Mouse (Mus musculus) adrenal gland, postnatal 4 days (tissue): ENCODE results near the gene Trim28. TPM values are rescaled to one million over a fixed set of nuclear protein-coding genes. Genes with fewer than 3 reads are reported as not detected.
A peak's percentile ranks its signal among the peaks of the same experiment; 100 is the strongest.

Experiments used
- DNase-seq, 2 experiments: peaks; one replicate each; pipeline ENCODE4 v3.0.0; 2021 to 2022; ENCODE audit warnings: low spot score in 2 of 2, mixed read lengths in 2 of 2
- long read RNA-seq, 2 experiments: library from polyadenylated mRNA; stranded (forward); transcript quantifications; one replicate each; pipeline ENCODE4 v2.0.0; 2021
- total RNA-seq, 2 experiments: library from RNA; stranded (reverse); gene quantifications; 2 replicates each; pipeline ENCODE4 v1.2.3; 2021

Trim28 gene
- total RNA-seq: 100 to 1,000 TPM; 392 to 400 TPM
- long read RNA-seq, experiment 1, transcript Trim28-201 (17 exons, 3,245 nt): major isoform, 216 of 272 reads
- long read RNA-seq, experiment 1, partial matches to known transcripts: 23 of 272 reads
- long read RNA-seq, experiment 1, other reads (novel, unspliced or antisense): 31 of 272 reads
- long read RNA-seq, experiment 2, transcript Trim28-201 (17 exons, 3,245 nt): major isoform, 542 of 660 reads
- long read RNA-seq, experiment 2, partial matches to known transcripts: 64 of 660 reads
- long read RNA-seq, experiment 2, other reads (novel, unspliced or antisense): 53 of 660 reads

DNA sequence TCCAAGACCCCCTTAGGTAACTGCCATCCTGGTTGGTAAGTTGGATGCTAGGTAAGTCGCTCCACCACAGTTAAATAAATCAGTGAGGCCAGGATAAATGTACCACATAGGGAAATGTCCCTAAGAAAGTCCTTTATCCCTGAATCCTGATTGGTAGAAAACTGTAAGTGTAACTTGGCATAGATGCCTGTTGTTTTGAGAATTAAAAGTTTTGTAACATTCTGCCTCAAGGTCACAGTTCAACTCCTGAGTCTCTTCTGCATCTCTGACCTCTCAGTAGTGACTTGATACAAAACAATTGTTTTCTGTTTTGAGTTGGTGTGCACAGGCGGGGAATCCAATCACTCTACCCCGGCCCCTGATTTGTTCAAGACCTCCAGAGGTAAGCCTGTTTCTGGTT is at the start of gene Trim28:
Gene Trim28, plus strand, starts transcription at position 264 of the 400 bp plus-strand sequence.
- DNase-seq: no peak

DNA sequence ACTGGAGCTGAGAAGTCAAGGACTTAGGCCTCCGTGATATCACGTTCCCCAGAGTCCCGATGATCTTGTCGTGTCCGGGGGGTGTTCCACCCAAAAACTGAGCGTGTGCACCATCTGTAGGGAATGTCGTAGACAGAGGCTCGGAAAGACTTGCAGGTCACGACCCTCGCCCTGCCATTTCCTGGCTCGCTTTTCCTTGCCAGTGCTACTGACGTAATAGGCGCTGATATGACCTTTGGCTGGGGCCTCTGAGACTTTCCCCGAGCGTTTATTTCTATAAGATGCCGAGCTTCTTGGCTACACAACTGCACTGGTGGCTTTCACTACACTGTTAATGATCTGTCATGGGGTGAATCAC is 49.1 kb upstream of the Trim28 start:
- no peak for DNase-seq

DNA sequence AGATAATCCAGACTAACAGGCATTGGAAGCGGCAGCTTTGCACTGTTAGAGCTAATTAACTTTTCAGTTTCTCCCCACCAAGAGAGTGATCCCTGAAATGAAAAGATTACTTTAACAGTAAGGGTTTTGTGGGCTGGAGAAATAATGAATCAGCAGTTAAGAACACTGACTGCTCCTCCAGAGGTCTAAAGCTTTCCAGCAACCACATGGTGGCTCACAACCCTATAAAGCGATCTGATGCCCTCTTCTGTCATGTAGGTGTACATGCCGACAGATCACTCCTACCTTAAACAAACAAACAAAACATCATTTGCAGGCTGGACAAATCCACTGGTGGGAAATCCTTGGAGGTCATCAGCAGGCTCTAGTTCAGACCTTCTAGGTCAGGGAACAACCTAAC is 44.0 kb upstream of the Trim28 start:
- DNase-seq: no peak

DNA sequence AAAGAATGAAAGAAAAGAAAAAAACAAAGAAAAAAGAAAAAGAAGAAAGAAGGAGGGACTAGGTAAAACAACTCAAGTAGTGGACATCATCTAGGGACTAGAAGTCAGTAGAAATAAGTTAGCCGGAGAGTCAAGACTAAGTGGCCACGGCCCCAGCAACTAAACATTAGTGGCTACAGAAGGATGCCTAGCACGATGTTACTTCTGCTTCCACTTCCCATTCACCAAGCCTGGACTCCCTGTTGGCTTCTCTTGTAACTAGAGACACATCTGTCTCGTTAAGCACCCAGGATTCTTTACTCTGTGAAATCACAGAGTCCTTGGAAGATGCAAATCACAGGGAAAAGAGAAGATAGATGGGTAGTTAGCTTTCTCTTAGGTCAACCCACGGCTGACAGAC is 41.4 kb upstream of the Trim28 start:
- no peak for DNase-seq

DNA sequence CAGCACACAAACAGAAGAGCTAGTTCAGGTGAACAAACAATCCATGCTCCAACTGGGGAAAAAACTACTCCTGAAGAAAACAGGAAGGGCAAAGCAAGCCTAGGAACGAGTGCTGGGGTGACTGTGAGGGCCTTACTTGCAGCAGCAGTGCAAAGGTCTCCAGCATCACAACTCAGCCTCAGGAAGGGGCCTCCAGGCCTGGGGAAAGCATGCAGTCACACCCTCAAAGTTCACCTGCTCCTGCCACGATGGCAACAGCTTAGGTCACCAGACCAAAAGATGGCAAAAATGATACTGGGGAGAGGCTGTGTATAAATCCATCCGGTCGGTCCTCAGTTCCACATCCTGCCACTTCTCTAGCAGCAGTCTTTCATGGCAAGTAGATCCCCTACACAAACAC is 40.0 kb upstream of the Trim28 start:
- no peak for DNase-seq

DNA sequence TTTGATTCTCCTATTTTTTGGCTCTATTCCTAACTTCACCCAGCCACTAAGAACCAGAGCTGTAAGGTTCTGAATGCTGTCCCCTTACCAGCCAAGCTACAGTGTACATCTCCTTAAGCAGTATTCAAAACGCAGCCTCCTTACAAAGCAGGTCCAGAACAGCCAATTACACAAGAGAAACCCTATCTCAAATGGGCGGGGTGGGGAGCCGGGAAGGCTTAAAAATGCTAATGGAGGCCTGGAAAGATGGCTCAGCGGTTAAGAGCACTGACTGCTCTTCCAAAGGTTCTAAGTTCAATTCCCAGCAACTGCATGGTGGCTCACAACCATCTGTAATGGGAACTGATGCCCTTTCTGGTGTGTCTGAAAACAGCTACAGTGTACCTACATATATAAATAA is 39.2 kb upstream of the Trim28 start:
- DNase-seq: no peak

DNA sequence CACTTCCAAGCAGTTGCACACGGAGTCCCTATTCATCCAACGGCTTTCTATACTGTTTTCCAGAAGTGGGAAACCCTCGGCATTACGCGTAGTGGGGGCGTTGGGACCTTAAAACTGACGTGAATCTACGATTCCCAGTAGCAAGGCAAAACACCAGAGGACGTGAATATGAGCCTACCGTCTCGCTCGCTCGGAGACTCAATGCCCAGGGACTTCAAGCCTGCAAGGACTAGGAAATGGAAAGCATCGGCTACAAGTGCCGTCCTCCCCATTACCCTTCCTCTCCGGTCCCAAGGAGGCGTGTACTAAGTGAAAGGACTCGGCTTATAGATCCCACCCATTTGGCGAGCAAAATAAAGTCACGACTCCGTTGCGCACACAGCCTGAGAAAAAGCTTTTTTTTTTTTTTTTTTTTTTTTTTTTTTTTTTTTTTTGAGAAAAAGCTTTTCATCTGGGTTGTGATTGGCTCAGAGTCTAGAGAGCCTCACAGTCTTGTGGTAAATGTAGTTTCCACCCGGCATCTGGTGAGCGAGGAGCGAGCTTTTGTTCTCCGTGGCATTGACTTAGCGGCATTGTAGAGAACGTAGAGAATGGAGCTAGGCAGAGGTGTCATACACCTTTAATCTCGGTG is 37.3 kb upstream of the Trim28 start:
- DNase-seq: no peak

DNA sequence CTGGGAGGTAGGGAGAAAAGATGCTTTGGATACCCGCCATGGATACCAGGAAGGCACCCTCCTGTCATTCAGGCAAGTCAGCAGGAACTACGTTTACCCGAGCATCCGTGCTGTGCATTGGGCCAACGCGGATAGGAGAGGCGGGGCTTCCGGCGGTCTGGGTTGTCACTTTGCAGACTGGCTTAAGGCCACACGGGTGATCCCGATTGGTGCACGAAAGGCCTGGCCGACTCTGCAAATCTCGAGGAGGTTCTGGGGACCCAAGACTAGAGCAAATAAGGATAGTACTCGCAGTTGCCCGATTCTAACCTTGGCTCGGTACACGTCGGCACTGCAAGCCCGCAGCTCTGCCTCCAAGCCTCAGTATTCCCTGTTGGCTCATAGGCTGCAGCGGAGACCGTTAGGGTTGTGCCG is 33.2 kb upstream of the Trim28 start, which contains the start of gene Zfp324:
Gene Zfp324, plus strand, starts transcription at position 161 of the 414 bp plus-strand sequence.
- DNase-seq: peak; percentile 57 to 84

DNA sequence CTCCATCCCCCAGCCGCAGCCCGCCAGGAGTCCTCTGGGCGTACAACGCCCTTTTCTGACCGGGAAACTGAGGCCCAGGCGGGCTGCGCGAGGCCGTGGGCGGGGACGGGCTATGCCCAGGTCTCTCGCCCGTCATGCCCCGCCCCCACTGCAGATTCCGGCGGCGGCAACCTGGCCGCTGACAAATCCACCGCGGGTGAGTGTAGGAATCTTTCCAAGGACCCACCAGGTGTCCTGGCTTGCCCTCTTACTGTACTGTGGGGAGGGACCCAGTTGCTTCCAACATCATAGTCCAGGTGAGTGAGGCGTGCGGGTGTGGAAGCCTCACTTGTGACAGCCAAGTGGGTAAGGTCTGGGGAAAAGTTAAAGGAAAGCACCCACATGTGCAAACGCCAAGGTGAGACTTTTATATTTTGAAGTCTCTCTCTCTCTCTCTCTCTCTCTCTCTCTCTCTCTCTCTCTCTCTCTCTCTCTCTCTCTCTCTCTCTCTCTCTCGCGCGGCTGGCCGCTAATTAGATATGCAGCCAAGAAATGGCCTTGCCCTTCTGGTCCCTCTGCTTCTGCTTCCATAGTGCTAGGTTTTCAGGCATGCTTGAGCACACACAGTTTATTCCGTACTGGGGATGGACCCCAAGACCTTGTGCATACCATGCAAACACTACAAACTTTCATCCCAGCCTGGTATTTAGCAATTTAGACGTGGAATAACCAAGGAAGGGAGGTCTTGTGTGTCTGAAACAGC is 32.6 kb upstream of the Trim28 start:
- no peak for DNase-seq

DNA sequence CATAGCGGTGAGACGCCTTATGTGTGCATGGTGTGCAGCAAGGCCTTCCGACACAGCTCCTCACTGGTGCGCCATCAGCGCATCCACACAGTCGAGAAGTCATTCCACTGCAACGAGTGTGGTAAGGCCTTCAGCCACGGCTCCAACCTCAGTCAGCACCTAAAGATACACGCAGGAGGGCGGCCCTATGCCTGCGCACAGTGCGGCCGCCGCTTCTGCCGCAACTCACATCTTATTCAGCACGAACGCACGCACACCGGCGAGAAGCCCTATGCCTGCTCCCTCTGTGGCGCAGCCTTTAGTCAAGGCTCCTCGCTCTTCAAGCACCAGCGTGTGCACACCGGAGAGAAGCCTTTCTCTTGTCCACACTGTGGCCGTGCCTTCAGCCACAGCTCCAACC is 28.0 kb upstream of the Trim28 start:
- DNase-seq: no peak

DNA sequence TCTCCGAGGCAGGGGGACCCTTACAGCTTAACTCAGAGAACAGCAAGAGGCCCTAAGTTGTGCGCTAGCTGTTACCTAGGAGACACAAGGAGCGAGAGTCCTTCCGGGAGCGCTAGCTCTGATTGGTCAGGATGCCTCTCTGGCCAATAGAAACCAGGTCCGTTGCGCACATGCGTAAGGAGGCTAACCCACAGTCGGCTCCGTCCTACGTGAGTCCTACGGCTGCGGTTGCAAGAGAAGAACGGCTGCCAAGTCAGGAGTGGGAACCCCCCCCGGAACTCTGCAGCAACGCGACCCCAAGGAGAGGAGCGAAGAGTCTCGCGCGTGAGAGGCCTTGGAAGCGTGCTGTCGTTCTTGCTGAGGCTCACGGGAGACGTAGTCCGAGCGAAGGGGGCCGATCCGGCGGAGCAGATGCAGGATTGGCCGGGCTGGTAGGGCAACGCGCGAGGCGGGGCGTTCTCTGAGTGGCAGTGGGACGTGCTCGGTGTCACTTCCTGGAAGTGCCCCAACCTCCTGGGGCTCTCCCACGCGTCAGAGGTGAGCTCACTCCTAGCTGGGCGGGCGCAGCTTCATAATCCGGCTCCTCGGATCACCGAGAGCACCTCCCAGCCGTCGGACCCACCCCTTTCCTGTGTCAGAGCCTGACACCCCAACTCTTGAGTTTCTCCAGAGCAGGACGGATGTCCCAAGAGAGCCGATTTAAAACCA is 21.1 kb upstream of the Trim28 start, which contains the start of gene Zfp446:
Gene Zfp446, plus strand, starts transcription at position 167 of the 708 bp plus-strand sequence.
- peak; percentile 84 to 96 for DNase-seq

DNA sequence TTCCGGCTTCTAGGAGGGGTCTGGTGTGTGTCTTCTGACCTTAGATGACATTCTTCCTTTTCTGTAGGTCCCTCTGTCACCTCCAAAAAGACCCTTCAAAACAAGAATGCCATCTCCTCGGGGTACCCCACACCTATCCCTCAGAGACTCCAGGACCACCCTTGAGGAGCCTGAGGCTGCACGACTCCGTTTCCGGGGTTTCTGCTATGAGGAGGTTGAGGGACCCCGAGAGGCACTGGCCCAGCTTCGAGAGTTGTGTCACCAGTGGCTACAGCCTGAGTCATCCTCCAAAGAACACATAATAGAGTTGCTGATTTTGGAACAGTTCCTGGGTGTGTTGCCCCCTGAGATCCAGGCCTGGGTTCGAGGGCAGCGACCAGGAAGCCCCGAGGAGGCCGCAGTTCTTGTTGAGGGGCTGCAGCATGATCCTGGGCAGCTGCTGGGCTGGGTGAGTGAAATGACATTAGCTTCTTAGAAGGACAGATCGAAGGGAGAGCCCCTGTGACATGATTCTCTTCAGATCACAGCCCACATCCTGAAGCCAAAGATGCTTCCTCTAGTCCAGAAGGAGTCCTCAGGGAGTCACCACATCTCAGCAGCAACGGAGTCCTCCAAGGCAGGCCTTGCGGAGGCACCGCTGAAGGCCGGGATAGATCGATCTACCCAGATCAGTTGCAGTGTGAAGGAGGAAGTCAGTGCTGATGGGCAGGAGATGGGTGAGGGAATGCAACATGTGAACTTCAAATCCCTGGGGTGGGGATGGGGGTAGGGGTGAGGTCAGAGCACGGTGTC is 19.8 kb upstream of the Trim28 start:
- no peak for DNase-seq

DNA sequence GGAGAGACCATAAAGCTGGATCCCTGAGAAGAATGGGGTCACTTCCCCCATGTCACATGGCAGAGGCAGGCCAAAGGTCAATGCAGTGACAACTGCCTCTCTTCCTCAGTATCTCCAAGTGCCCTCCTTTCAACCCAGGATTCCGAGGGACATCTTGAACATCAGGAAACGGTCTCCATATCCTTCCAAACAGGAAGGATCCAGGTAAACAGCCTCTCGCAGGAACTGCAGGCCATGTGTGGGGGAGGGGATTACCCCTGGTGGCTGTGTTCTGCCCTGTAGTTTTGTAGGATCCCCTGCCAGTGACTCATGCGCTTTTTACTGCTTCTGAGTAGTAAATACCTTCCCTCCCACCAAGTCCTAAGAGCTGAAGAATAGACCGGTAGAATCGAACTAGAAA is 19.1 kb upstream of the Trim28 start:
- no peak for DNase-seq

DNA sequence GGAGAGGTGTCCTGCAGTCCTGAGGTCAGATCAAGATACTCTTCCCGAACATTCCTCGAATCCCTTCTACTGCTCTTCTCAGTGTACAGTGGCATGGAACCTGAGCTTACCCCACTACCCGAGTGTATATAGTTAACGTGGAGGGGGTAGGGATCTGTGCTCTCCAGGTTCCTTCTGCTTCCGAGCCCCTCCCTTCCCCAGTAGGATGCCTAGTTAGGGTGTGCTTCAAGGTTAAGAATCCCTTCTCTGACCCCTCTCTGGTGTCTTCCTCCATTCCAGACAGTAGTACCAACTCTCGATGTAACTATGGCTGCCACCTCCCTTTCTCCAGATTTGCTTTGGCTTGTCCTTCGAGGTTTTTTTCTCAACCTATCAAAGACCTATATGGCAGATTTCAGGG is 18.6 kb upstream of the Trim28 start:
- DNase-seq: no peak

DNA sequence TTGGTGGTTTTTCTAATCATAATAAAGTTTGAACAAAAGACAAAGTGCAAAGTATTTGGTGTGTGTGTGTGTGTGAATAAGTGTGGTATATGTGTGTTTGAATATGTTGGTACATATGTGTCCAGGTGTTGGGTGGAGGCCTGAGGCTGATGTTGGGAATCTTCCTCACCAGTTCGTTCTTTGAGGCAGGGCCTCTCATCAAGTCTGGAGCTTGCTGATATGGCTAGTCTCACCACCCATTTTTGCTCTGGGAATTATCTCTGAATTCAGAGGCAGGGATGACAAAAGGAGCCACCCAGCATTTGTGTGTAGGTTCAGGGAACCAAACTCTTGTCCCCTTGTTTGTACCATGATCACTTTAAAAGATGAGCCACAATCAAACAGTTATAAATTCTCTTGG is 13.2 kb upstream of the Trim28 start:
- no peak for DNase-seq

DNA sequence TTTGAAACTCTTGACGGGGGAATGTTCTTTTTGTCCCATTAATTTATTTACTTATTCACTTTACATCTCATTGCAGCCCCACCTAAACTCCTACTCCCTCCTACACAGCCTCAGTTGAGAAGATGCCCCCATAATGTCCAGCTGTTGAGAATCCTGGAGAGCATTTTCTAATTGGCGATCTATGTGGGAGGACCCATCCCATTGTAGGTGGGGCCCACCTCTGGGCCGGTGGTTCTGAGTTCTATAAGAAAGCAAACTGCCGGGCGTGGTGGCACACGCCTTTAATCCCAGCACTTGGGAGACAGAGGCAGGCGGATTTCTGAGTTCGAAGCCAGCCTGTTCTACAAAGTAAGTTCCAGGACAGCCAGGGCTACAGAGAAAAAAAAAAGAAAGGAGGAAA is 12.0 kb upstream of the Trim28 start:
- DNase-seq: no peak

DNA sequence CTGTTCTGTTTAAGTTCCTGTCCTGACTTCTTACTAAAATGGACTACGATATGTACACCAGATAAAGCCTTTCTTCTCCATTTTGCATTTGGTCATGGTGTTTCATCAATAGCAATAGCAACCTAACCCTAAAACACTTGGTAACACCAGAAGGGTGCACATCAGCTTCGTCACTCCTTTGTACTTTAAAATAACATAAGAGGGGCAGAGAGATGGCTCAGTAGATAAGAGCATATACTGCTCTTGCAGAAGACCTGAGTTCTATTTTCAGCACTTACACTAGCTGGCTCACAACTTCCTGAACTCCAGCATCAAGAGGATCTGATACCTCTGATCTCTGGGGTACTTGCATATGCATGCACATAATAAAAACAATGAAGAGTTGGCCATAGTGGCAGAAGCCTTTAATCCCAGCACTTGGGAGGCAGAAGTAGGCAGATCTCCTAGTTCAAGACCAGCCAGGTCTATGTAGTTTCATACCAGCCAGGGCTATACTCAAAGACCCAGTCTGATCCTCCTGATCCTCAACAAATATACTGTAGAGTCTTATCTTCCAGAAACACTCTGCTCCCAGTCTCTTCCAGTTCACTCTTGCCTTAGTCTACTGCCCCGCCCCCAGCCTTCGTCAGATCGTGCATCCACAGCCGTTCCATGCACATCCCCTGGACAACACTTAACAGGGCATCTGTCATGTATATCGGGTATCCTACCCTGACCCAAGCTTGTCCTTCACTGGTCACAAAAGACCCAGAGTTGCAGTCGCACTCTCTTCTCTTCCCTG is 11.3 kb upstream of the Trim28 start:
- DNase-seq: no peak

DNA sequence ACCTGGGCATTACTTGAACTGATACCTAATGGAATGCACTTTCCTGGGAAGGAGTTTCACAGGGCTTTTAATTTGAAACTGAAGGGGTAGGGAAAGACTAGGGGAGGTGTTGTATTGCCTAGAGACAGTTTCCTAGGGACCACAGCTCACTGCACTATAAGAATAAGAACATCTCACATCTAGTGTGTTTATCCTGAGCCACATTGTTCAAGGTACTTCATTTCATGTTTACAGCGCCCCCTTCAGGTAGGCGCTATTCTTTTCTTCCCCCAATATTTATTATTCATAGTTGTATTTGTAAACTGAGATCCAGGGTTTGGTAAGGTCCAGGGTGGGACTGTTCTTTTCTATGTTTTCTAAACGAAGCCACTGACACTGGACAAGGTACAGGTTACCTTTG is 6.7 kb upstream of the Trim28 start:
- no peak for DNase-seq

DNA sequence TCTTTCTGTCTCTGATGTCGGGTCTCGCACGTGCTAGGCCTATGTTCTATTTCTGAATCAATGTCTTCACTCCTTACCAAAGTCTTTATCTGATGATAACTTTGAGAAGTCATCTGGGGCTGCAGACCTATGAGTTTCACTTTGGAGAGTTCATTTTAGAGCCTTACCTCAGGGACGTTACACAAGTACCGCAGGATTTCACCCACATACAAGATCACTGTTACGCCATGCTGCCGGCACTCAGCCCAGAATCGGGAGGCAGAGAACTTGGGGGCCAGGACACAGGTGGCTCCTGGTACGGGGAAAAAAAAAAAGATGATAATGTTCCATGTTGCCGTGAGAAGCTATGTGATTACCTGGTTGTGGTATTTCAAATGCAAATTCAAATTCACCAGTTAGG is 5.8 kb upstream of the Trim28 start:
- no peak for DNase-seq

DNA sequence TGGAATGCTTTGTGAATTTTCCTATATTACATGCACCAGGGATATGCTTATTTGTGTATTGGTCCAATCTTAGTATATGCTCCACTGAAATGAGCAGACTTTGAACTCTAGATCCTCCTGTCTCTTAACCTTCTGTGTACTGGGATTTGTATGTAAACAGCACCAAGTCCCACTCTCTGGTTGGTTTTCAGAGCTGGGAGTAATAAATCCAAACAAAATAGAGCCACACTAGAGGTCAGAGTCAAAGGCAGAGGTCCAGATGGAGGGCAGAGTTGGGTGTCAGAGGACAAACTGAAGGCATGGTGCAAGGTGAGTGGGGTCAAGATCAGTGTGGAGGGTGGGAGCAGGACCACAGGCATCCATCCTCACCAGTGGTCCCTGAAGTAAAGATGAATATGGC is 3.1 kb upstream of the Trim28 start:
- no peak for DNase-seq
